Mouse (Mus musculus): ENCODE data around the gene Tnks2. TPM values are rescaled to one million over a fixed set of nuclear protein-coding genes. Genes with fewer than 3 reads are reported as not detected.
A peak's percentile ranks its signal among the peaks of the same experiment; 100 is the strongest.

The Tnks2 gene
- polyA plus RNA-seq, 1 experiment: 10.7 TPM

DNA sequence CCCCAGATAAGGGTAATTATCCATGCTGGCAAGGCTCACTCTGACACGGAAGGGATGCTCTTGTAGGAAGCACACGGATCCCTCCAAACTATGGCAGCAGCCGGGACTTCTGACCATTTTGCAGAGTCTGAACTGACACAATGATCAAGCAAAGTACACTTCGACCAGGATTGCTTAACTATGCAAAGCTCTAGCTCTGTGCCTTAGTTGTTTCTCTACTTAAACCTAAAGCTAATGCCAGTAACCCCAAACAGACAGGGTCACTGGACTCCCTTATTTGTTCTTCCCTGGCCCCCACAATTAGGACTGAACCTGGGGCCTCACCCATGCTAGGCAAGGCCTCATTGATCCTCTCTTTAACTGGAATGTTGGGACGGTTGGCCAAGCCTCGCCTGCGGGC lies 33.7 kb upstream of the Tnks2 start:
- Histone ChIP-seq H3K4me1 (ENCODE audit: control insufficient read depth, insufficient read depth, low read length) (no peaks in the 10 kb centered on the region; the same call in none of the 2 replicates), H3K4me3 (ENCODE audit: control insufficient read depth, low read depth, low read length) (no peak overlapping the region), H3K27ac (ENCODE audit: control insufficient read depth, insufficient read depth, low read depth, low read length) (no peak overlapping the region), H3K36me3 (ENCODE audit: control insufficient read depth, insufficient read depth, low read length) (no peaks in the 10 kb centered on the region), H3K27me3 (ENCODE audit: control insufficient read depth, insufficient read depth, low read length) (no peaks in the 10 kb centered on the region)
- TF ChIP-seq CTCF (IDR thresholded peaks at IDR 0.05; ENCODE audit: control insufficient read depth, insufficient read depth, insufficient replicate concordance, low read depth, low read length) (no peak), POLR2A (IDR thresholded peaks at IDR 0.05; ENCODE audit: control insufficient read depth, low read depth, low read length) (no peak)

DNA sequence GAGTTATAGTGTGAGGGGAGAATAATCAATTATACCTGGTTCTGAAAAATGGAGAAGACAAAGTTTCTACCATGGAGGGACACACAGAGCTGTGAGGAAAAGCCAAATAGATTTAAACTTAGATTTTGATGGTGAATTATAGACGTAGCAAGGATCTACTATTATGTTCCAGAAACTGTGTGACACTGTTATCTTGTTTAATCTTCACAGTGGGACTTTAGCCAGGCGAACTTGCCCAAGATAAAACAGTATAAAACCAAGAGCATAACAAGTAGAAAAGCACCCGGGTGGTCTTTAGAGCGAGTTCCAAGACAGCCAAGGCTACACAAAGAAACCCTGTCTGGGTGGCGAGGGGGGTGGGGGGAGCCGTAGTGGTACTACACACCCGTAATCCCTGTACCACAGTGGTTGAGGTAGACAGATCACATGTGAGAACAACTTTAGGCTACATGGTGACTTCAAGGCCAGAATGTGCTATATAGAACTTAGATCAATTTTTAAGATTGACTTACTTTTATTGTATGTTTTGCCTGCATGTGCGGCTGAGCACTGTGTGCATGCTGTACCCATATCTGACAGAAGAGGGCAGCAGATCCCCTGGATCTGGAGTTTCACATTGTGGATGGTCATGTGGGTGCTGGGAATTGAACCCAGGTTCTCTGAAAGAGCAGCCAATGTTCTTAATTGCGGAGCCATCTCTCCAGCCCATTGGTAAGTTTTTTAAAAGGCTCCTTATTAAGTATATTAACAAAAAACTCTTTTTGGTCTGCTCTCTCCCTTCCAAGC lies 32.0 kb upstream of the Tnks2 start:
- Histone ChIP-seq H3K4me1 (ENCODE audit: control insufficient read depth, insufficient read depth, low read length) (no peaks in the 10 kb centered on the region; the same call in 1 of the 2 replicates), H3K36me3 (ENCODE audit: control insufficient read depth, insufficient read depth, low read length) (no peaks in the 10 kb centered on the region), H3K4me3 (ENCODE audit: control insufficient read depth, low read depth, low read length) (no peak overlapping the region), H3K27ac (ENCODE audit: control insufficient read depth, insufficient read depth, low read depth, low read length) (no peak overlapping the region), H3K27me3 (ENCODE audit: control insufficient read depth, insufficient read depth, low read length) (no peaks in the 10 kb centered on the region)
- TF ChIP-seq CTCF (IDR thresholded peaks at IDR 0.05; ENCODE audit: control insufficient read depth, insufficient read depth, insufficient replicate concordance, low read depth, low read length) (peak; percentile 71; the same call in 1 of the 2 replicates), POLR2A (IDR thresholded peaks at IDR 0.05; ENCODE audit: control insufficient read depth, low read depth, low read length) (no peak)

DNA sequence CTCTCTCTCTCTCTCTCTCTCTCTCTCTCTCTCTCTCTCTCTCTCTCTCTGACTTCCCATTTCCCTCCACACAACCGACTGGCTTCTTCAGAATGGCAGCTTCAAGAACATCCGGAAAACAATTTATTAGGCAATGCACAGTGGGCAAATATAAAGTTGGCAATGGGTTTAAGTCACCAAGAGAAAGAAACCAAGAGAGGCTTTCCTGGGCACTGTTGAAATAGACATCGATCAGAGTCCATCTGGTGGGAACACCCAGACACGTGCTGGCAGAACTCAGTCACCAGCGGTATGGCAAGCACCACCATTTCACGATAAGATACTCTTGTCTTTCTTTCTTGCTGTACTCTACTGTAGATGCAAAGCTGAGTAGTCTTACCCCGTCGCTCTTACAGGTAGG lies 30.6 kb upstream of the Tnks2 start:
- H3K27ac ChIP-seq (ENCODE audit: control insufficient read depth, insufficient read depth, low read depth, low read length): no peak overlapping the region
- H3K27me3 ChIP-seq (ENCODE audit: control insufficient read depth, insufficient read depth, low read length): no peaks in the 10 kb centered on the region
- TF ChIP-seq POLR2A (IDR thresholded peaks at IDR 0.05; ENCODE audit: control insufficient read depth, low read depth, low read length): no peak
- no peak for TF ChIP-seq CTCF (IDR thresholded peaks at IDR 0.05; ENCODE audit: control insufficient read depth, insufficient read depth, insufficient replicate concordance, low read depth, low read length)
- H3K4me3 ChIP-seq (ENCODE audit: control insufficient read depth, low read depth, low read length): no peak overlapping the region
- no peaks in the 10 kb centered on the region for H3K36me3 ChIP-seq (ENCODE audit: control insufficient read depth, insufficient read depth, low read length)
- peaks cover 1% of the 10 kb centered on the region; the same call in 1 of the 2 replicates for H3K4me1 ChIP-seq (ENCODE audit: control insufficient read depth, insufficient read depth, low read length)

DNA sequence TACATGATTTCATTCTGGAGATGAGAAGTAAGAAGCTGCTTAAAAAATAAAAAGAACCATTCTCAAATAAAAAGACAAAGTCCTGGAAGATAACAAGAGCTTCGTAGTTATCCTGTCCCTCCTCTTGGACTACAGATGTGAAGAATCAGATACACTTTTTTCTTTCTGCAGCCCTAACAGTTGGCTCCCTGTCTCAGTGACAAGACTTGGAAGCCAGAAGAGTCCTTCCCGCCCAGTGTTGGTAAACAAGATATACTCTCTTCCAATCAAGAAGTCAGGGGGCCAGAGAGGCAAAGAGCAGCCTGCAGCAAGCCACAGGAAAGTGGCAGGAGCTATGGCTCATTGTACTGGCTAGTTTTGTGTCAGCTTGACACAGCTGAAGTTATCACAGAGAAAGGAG lies 27.2 kb upstream of the Tnks2 start:
- Histone ChIP-seq H3K27me3 (ENCODE audit: control insufficient read depth, insufficient read depth, low read length) (no peaks in the 10 kb centered on the region), H3K4me1 (ENCODE audit: control insufficient read depth, insufficient read depth, low read length) (peaks cover 2% of the 10 kb centered on the region; the same call in 1 of the 2 replicates), H3K36me3 (ENCODE audit: control insufficient read depth, insufficient read depth, low read length) (no peaks in the 10 kb centered on the region), H3K27ac (ENCODE audit: control insufficient read depth, insufficient read depth, low read depth, low read length) (no peak overlapping the region), H3K4me3 (ENCODE audit: control insufficient read depth, low read depth, low read length) (no peak overlapping the region)
- TF ChIP-seq CTCF (IDR thresholded peaks at IDR 0.05; ENCODE audit: control insufficient read depth, insufficient read depth, insufficient replicate concordance, low read depth, low read length): no peak
- TF ChIP-seq POLR2A (IDR thresholded peaks at IDR 0.05; ENCODE audit: control insufficient read depth, low read depth, low read length): no peak

DNA sequence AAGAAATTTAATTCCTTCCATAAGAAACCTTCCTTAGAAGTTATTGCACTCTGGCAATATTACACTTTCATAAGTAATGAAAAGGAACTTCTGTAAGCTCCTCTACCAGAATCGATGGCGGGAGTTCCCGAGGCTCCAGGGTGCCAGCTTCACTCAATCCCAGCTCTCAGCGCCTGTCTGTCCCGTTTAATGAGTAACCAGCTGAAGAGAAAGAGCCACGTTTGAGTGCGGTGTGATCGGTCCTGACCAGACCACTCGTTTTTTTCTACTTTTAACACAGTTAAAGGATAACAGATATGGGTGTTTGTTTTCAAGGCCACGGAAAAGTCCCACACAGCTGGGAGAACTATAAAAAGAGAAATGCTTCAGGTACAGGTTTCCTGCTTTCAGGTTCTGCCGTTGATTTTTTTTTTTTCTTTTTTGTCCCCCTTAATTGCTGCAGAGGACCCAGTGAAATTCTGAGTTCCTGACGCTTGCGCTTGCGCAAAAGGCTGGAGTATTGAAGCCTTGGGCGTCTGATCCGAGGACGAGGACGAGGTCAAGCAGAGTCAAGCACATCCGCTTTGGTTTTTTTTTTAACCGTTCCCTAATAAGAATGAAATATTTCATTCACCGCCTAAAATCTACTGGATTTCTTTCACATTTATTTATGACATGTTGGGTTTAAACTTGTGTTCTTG lies 25.5 kb upstream of the Tnks2 start:
- Histone ChIP-seq H3K4me3 (ENCODE audit: control insufficient read depth, low read depth, low read length) (peak overlapping the region; percentile 20), H3K36me3 (ENCODE audit: control insufficient read depth, insufficient read depth, low read length) (no peaks in the 10 kb centered on the region), H3K27ac (ENCODE audit: control insufficient read depth, insufficient read depth, low read depth, low read length) (no peak overlapping the region), H3K27me3 (ENCODE audit: control insufficient read depth, insufficient read depth, low read length) (no peaks in the 10 kb centered on the region), H3K4me1 (ENCODE audit: control insufficient read depth, insufficient read depth, low read length) (peaks cover 2% of the 10 kb centered on the region; the same call in 1 of the 2 replicates)
- TF ChIP-seq CTCF (IDR thresholded peaks at IDR 0.05; ENCODE audit: control insufficient read depth, insufficient read depth, insufficient replicate concordance, low read depth, low read length): no peak
- no peak for TF ChIP-seq POLR2A (IDR thresholded peaks at IDR 0.05; ENCODE audit: control insufficient read depth, low read depth, low read length)

DNA sequence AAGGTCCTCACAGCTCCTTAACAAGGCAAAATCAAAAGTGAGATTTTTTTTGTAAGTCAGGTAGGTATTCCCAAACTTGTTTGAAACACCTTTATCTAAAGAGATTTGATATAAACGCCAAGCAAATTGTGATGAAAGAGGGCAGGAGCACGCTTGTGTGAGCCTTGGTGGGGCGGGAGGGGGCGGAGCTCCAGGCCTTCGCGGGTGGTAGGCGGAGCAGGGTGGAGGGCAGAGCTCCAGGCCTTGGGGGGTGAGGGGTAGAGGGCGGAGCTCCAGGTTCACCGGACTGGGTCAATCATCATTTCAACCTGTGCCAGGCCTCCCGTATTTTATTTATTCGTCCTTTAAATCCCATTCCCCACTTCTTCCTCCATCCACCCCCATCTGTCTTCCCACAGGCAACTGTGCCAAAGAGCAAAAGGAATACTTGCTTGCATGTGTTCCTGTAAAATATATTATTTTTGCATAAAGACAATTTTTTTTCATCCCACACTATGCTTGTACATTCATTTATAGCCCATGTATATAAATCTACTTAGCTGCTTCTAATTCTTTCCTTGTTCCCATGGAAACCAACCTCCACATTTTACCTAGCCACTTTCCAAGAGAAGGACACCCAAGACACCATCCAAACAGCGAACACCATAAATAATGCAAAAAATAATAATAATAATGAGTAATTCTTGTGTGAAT lies 24.4 kb upstream of the Tnks2 start:
- no peak overlapping the region for H3K4me3 ChIP-seq (ENCODE audit: control insufficient read depth, low read depth, low read length)
- no peak overlapping the region for H3K27ac ChIP-seq (ENCODE audit: control insufficient read depth, insufficient read depth, low read depth, low read length)
- peaks cover 2% of the 10 kb centered on the region; the same call in 1 of the 2 replicates for H3K4me1 ChIP-seq (ENCODE audit: control insufficient read depth, insufficient read depth, low read length)
- H3K36me3 ChIP-seq (ENCODE audit: control insufficient read depth, insufficient read depth, low read length): no peaks in the 10 kb centered on the region
- H3K27me3 ChIP-seq (ENCODE audit: control insufficient read depth, insufficient read depth, low read length): no peaks in the 10 kb centered on the region
- TF ChIP-seq POLR2A (IDR thresholded peaks at IDR 0.05; ENCODE audit: control insufficient read depth, low read depth, low read length) (no peak), CTCF (IDR thresholded peaks at IDR 0.05; ENCODE audit: control insufficient read depth, insufficient read depth, insufficient replicate concordance, low read depth, low read length) (no peak)

DNA sequence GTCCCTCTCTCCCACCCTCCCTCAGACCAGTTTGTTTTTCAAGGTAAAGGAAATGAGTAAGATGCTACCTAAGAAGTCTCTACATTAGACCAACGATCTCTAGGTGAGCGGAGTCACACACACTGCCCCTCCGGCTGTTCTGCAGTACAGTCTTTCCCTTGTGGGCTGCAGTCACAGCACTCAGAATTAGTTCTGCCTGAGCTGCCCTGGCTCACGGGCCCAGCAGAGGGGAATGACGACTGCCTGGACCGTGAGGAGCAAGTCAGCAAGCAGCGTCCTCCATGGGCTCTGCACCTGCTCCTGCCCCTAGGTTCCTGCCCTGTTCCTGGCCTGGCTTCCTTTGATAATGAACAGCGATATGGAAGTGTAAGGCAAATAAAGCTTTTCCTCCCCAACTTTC lies 22.0 kb upstream of the Tnks2 start:
- Histone ChIP-seq H3K4me3 (ENCODE audit: control insufficient read depth, low read depth, low read length) (no peak overlapping the region), H3K27me3 (ENCODE audit: control insufficient read depth, insufficient read depth, low read length) (no peaks in the 10 kb centered on the region; the same call in 1 of the 2 replicates), H3K36me3 (ENCODE audit: control insufficient read depth, insufficient read depth, low read length) (no peaks in the 10 kb centered on the region), H3K4me1 (ENCODE audit: control insufficient read depth, insufficient read depth, low read length) (peaks cover 2% of the 10 kb centered on the region; the same call in 1 of the 2 replicates), H3K27ac (ENCODE audit: control insufficient read depth, insufficient read depth, low read depth, low read length) (no peak overlapping the region)
- TF ChIP-seq CTCF (IDR thresholded peaks at IDR 0.05; ENCODE audit: control insufficient read depth, insufficient read depth, insufficient replicate concordance, low read depth, low read length): no peak
- no peak for TF ChIP-seq POLR2A (IDR thresholded peaks at IDR 0.05; ENCODE audit: control insufficient read depth, low read depth, low read length)

Data from testis, adult 2 months (tissue).